Mouse (Mus musculus) left cerebral cortex, adult 18-20 months (tissue): Measurements from ENCODE around the gene Map3k13. TPM values are rescaled to one million over a fixed set of nuclear protein-coding genes. Genes with fewer than 3 reads are reported as not detected.
A peak's percentile ranks its signal among the peaks of the same experiment; 100 is the strongest.
"Not testable (repeated sequence)": the region's sequence is repeated elsewhere in the genome, so short reads cannot be mapped to it uniquely, and the experiment has no call there.

Source experiments
- DNase-seq, 2 experiments: peaks; one replicate each; pipeline ENCODE4 v3.0.0; 2021 to 2022; ENCODE audit warnings: low spot score in 2 of 2, mixed read lengths in 1 of 2
- total RNA-seq, 2 experiments: library from RNA; stranded (reverse); gene quantifications; 2 replicates each; pipeline ENCODE4 v1.2.3; 2021

Gene Map3k13
- total RNA-seq, 2 experiments from 2014 or later, result 17.0 to 17.6 TPM

GRCm38 (mm10) chr16:21904636-21905035 is 110.5 kb downstream of the Map3k13 start:
- no peak for DNase-seq

- DNase-seq, result no peak
Observed at GRCm38 (mm10) chr16:21905996-21906395, 111.8 kb downstream of the Map3k13 start.

GRCm38 (mm10) chr16:21906902-21907301 is 112.8 kb downstream of the Map3k13 start:
- no peak for DNase-seq

GRCm38 (mm10) chr16:21908906-21909305 is 114.8 kb downstream of the Map3k13 start:
- not testable (repeated sequence) for DNase-seq

- no peak for DNase-seq
Observed at GRCm38 (mm10) chr16:21913347-21913746, 119.2 kb downstream of the Map3k13 start.

GRCm38 (mm10) chr16:21916681-21917080 is 122.5 kb downstream of the Map3k13 start:
- DNase-seq, result no peak

- no peak for DNase-seq
Observed at GRCm38 (mm10) chr16:21928471-21928870, 134.3 kb downstream of the Map3k13 start.

- DNase-seq, result peak; percentile 88 to 92
Observed at GRCm38 (mm10) chr16:21946761-21947715, 152.9 kb downstream of the Map3k13 start, which contains the start of gene Tmem41a. TSS of gene Tmem41a (minus strand) at chr16:21947552.

- DNase-seq, result no peak
Observed at GRCm38 (mm10) chr16:21955591-21955990, 161.4 kb downstream of the Map3k13 start.

- DNase-seq, result no peak
Observed at GRCm38 (mm10) chr16:21965576-21965975, 171.4 kb downstream of the Map3k13 start.

GRCm38 (mm10) chr16:21969874-21970273 is 175.7 kb downstream of the Map3k13 start:
- no peak for DNase-seq

GRCm38 (mm10) chr16:21970536-21970935 is 176.4 kb downstream of the Map3k13 start:
- no peak for DNase-seq

- no peak for DNase-seq
Observed at GRCm38 (mm10) chr16:21971446-21971845, 177.3 kb downstream of the Map3k13 start.

GRCm38 (mm10) chr16:21976203-21976602 is 182.1 kb downstream of the Map3k13 start:
- DNase-seq, result no peak

GRCm38 (mm10) chr16:21977347-21977746 is 183.2 kb downstream of the Map3k13 start:
- DNase-seq, result peak in 1 of 2 experiments; percentile 23

Other genes with a start within 250 kb of the Map3k13 start
- 10 to 100 TPM; 47.0 to 56.8 TPM for gene 2510009E07Rik, start 99.7 kb upstream of the Map3k13 start, total RNA-seq
- 1 to 10 TPM; 1.3 to 2.4 TPM for gene Ehhadh, start 6.5 kb upstream of the Map3k13 start, total RNA-seq
- gene Tmem41a, start 153.2 kb downstream of the Map3k13 start, total RNA-seq, result 10 to 100 TPM; 18.2 to 19.9 TPM
- under 1 TPM; 0.28 to 0.63 TPM for gene Liph, start 201.3 kb downstream of the Map3k13 start, total RNA-seq
- gene Senp2, start 215.1 kb downstream of the Map3k13 start, total RNA-seq, result 100 to 1,000 TPM in 1 of 2 experiments, 10 to 100 TPM in 1; 95.3 to 100 TPM